Mouse (Mus musculus): ENCODE data around the gene Ttc21a.
A peak's percentile ranks its signal among the peaks of the same experiment; 100 is the strongest.

The Ttc21a gene

DNA sequence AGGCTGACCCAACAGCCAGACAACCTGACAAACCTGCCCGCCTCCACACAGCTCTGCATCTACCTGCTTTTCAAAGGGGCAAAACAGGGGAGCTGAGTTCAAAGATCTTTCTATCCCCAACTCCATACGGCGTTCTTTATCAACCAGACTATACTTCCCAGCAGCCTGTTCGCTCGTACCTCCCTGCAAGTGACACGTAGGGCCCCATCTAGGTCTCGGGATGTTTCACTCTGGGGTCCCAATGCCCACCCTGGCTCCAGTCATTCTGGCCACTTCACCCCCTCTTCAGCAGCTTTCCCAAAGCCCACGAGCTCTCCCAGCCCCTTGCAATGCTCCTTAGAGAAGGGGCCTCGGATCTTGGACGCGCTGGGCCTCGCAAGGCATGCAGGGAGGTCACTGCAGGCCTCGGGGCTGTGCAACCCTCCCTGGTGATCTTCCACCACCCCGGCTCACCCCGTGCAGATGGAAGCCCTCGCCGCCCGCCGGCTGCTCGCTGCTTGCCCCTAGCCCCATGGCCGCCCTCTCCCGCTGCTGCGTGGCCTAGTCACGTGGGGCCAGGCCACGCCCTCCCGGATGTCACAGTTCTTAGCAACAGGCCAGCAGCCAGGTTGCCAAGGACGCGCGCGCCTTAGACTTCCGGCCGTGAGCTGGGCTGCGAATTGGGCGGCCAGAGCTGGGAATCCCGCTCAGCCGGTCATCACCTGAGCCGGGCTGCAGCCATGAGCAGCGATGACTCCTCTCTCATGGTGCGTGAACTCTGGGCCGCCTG lies at the start of gene Ttc21a, which contains the start of gene Gorasp1:
Gene Ttc21a (plus strand): TSS at position 602 of the 769 bp plus-strand sequence.
Gene Gorasp1 (minus strand): TSS at position 561 of the 769 bp plus-strand sequence.
- ATAC-seq (ENCODE audit: insufficient number of reproducible peaks, low FRiP score, low TSS enrichment) = peak; percentile 70

DNA sequence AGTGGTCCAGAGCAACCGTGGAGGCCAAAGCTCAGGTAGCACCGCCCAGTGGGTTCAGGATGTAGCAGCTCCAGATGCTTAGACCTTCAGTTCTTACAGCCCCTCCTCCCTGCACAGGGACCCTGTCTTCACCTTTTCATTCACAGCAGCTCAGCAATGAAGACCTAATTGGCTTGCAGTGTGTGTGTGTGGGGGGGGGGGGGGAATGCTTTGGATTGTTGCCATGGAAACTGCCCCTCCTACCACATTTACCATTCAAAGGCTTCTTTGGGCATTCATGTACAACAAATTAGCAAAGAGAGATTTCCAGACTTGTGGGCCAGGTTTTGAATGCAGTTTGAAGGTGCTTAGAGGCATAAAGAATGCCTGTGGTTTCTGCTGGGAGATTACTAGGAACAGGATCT lies 48.6 kb upstream of the Ttc21a start:
- ATAC-seq (ENCODE audit: insufficient number of reproducible peaks, low FRiP score, low TSS enrichment) = no peak

DNA sequence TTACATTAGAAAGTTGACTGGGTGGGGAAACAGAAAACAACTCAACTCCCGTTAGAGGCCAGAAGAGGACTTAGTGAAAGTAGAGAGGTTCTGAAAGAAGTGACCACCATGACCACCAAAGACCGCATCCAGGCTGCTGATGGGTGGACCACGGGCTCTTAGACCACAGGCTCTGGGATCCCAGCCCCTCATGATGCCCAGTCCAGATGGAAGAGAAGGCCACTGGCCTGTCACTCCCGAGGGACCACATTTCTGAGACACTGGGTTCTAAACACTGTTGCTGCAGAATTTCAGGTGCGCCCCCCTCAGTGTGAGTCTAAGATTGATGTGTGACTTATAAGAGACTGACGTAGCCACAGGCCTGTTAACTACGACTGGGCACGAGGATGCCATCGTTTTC lies 48.0 kb upstream of the Ttc21a start:
- no peak for ATAC-seq (ENCODE audit: insufficient number of reproducible peaks, low FRiP score, low TSS enrichment)

DNA sequence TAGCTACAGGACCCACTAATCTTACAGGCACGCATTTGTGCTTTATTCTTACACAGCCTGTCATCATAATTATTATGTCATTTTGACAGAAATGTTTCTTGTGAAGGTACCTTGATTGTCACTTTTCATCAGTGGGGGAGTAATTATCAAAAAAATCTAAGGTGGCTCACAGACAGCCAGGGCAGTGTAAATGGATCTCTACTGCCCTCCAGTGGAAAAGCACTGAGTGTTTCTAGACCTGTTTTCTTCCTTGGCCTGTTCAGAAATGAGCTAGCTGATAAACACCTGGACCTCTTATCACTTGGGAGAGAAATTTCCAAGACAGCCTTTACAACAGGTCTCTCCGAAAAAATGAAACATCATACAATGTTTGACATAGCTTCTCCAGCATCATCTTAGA lies 46.7 kb upstream of the Ttc21a start:
- no peak for ATAC-seq (ENCODE audit: insufficient number of reproducible peaks, low FRiP score, low TSS enrichment)

DNA sequence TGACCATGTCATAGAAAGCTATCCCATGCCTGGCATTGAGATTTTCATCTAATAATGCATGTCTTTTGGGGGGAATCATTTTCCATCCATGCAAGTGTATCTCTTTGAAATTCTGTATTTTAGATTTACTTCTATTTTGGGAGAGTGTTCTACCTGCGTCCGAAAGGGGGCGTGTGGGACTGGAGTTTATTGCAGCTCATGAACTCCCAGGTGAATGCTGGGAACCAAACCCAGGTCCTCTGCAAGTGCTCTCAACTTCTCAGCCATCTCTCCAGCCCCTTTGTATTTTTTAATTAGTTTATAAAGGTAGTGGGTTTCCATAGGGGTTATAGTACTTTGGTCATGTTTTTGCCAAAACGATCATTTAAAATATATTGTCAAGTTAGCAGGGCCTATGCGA lies 43.5 kb upstream of the Ttc21a start:
- ATAC-seq (ENCODE audit: insufficient number of reproducible peaks, low FRiP score, low TSS enrichment) = no peak

DNA sequence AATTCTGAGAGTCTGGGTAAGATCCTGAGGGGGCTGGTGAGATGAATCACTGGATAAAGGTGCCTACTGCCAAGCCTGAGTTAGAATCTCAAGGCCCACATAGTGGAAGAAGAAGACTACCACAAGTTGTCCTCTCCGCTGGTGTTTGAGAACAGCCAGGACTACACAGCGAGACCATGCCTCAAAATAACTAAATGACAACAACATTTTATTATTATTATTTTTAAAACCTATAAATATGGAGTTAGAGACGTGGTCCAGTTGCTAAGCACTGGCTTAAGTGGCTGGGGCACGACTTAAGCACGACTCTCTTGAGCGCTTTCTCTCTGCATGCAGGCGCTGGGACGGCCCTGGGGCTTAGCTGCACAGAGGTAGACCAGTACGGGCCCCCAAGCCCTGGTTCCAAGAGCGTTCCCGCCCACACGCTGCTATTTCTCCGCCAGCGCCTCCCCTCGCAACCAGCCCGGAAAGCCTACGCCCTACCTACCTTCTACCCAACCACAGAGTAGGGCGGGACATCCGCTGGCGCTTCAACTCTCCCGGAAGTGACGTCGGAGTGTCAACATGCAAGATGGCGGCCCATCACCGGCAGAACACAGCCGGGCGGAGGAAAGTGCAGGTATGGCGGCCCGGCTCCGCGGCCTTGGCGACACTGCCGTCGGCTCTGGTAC lies 42.9 kb upstream of the Ttc21a start, which contains the start of gene Wdr48:
Gene Wdr48 (plus strand): TSS at position 540 of the 671 bp plus-strand sequence.
- peak; percentile 97 for ATAC-seq (ENCODE audit: insufficient number of reproducible peaks, low FRiP score, low TSS enrichment)

DNA sequence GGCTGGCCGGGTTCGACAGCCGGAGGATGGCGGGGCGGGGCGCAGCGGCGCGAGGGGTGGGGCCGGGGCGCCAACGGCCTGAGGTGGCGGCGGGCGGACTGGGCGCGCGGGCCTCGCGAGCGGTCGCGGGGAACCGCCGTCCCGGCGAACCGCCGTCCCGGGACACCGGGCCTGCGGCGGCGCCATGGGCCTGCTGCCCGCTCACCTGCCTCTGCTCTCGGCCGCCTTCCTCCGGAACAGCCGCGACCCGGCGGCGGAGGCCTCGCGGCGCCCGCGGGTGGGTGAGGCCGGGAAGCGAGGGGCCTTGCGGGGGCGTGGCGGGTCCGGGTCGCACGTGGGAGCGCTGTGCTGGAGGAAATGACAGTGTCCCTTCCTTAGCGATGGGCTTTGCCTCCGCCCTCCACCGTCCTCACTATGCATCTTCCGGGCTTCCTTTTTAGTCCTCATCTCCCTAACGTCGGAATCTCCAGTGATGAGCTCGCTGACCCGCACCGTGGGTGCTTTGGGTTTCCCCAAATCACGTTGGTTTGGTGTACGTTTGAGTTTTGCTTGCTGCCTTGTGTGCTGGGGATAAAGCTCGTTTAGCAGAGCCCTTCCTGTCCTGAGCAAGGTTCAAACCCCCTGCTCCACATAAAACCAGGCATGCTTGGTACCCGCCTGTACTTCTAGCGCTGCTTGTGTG lies 42.2 kb upstream of the Ttc21a start:
- ATAC-seq (ENCODE audit: insufficient number of reproducible peaks, low FRiP score, low TSS enrichment) = no peak

DNA sequence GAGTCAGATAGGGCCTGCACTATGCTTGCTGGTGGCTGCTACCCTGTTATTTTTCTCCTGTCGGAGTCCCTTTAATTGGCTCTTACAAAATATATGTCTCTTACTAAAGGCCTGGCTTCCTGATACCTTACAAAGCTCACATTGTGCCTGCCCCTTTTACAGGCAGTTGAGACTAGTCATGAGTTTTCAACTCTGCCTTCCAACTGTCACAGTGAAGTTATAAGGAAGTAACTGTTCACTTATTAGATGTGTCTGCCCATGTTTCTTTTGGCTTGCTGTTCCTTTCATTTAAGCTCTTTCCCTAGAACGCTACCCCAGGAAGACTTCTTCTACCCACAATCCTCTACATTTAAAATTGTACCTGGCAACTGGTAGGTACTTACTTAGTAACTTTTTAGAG lies 38.0 kb upstream of the Ttc21a start:
- no peak for ATAC-seq (ENCODE audit: insufficient number of reproducible peaks, low FRiP score, low TSS enrichment)

DNA sequence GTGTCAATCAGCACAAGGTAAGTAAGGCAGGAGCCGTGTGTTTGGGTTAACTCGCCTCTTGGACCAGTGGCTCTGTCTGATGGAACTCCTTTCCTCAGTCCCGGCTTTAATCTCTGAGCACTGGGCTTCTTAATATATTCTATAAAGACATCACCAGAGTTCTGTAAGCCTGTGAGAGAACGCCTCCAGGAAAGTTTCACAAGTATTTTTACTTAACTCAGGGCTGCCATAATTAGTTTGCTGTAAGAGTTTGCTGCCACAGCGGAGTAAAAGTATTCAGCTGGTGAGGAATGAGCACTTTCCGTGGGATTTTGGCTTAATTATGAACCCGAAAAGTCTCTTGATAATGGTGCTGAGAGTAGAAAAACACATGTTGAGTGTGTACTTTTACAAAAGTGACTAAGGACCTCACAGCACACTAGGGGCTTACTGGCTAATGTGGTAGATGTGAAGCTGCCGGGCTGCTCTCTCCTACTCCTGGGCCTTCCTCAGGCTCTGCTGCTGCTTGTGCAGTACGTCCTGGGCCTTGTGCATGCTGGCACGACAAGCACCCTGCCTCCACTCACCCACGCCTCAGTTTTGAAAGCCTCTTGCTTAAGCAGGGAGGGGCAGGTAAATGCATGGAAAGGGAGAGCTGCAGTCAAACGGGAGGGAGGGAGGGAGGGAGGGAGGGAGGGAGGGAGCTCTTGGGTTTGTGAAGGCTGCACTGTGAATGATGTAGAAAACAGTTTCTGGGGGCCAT lies 34.8 kb upstream of the Ttc21a start:
- ATAC-seq (ENCODE audit: insufficient number of reproducible peaks, low FRiP score, low TSS enrichment) = no peak

DNA sequence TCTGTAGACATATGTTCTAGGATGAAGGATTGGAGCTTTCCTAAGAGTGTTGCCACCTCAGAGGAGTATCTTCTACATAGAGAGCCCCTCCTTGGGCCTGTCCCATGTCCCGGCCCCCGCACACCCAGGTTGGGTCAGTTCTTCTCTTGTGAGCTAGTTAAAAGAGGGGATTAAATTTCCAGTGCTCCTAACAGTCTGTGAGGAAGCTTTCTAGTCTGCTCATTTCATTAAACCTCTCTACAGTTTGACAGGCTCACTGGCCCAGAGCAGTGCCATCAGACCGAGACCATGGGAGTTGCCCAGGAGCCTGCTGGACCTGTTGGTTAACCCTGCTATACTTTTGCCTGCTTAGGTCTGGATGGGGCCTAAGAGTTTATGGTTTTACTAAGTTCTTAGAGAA lies 28.7 kb upstream of the Ttc21a start:
- ATAC-seq (ENCODE audit: insufficient number of reproducible peaks, low FRiP score, low TSS enrichment) = no peak

DNA sequence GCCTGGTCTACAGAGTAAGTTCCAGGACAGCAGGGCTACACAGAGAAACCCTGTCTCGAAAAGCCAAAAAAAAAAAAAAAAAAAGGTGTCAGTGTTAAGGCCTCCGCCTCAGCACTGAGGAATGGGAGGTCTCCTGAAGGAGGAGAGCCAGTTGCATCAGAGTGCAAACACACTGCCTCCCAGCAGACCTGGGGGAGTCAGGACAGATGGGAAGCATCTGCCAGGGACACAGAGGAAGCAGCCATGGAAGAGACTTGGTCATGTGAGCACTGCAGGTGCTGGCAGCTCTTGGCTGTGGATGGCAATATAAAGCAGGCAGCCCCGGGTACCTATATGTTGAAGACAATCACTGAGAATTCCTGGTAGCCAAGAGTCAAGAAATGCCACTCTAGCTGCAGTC lies 27.5 kb upstream of the Ttc21a start:
- no peak for ATAC-seq (ENCODE audit: insufficient number of reproducible peaks, low FRiP score, low TSS enrichment)

DNA sequence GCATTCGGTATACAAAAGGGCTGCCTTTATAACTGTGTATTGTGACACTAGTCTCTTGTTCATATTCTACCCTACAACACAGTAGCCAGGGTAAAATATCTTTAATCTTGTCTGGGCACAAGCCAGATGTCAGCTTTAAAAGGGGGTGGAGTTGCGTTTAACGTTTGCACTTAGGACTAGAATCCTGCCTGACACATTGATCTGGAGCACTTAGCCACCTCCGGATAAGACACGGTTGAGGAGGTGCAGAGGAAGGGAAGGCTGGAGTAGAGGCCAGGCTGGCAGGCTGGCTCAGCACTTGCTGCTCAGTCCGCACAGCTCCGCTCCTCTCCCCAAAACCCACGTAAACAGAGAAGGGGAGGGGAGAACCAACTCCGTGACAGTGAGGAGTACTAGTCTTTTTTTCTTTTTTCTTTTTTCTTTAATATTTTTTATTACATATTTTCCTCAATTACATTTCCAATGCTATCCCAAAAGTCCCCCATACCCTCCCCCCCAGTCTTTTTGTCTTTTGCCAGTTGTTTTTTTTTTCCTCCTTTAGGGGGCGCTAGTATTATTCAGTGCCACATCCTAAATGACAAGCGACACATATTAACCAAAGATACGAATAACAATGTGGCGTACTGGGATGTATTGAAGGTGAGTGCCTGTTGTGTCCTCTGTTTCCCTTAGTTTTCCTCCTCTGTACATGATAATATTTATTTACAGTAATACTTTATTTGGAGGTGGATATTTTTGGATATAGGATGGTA lies 24.1 kb upstream of the Ttc21a start:
- ATAC-seq (ENCODE audit: insufficient number of reproducible peaks, low FRiP score, low TSS enrichment) = no peak

DNA sequence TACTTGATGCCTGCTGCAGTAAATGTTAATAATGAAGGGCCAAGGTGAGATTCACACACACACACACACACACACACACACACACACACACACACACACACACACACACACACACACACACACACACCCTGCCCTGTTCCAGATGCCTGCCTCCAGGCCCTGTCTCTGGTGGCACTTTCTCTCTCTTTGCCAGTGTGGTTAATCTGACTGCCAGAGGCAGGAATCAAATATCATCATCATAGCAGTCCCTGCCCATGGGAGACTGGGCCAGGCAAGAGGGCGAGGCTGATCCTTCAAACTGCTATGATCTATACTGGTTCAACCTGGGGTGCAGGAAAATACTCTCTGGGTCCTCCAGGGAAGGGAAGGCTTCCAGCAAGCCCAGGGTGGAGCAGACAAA lies 17.5 kb upstream of the Ttc21a start:
- no peak for ATAC-seq (ENCODE audit: insufficient number of reproducible peaks, low FRiP score, low TSS enrichment)

DNA sequence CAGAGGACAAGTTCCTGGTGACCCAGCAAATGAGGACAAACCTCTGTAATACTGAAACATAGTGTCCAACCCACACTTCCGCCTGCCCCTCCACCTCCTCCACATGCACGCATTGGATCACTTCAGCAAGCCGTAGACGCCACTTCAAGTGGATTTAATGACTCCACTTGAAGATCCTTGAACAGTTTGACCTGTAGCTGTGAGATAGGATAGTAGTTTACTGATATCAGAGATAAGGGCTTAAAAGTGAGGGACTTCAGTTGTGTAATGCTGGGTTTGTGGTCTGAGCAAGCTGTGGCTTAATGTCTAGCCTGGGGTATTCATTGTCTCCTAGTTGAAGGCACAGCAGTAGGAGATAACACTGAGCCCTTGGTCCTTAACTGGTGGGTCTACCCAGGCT lies 13.9 kb upstream of the Ttc21a start:
- no peak for ATAC-seq (ENCODE audit: insufficient number of reproducible peaks, low FRiP score, low TSS enrichment)

DNA sequence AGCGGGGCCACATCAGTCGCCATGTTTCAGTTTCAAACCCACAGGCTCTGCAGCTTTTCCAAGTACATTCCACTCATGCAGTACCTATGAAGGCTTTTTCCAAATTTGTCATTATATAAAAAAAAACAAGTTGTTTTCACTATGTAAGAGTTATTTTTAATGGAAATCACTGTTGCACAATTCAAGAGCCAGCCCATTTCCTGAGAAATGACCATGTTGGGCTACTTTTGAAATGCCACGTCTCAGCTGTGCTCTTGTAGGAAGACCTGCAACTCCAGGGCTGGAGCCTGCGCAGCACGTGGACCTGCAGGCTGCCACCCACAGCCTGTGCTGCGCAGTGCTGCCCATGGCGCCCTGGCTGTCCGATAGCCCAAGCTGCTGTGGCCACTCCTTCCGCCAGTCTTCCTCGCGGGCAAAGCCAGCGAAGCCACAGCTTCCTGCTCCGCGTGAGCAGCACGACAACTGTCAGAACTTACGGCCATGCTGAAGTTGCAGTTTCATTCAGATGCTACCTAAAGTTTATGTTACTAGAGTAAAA lies 12.2 kb upstream of the Ttc21a start:
- no peak for ATAC-seq (ENCODE audit: insufficient number of reproducible peaks, low FRiP score, low TSS enrichment)

DNA sequence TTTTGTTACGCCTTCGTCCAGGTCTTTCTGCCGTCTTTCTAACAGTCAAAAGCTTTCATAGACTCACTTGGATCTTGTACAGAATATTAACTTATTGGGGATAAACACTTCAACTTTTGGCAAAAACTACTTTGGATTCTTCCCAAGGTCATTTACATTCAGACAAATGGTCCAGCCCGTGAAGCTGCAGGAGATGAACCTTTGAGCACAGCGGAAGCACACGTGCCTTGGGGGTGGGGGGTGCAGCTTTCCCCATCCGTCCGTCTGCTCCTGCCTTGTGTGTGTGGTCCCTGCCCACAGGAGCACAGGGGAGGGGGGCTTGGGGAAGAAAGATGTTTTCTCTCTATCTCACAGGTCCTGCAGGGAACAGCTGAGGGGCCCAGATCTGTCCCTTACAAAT lies 11.7 kb upstream of the Ttc21a start:
- no peak for ATAC-seq (ENCODE audit: insufficient number of reproducible peaks, low FRiP score, low TSS enrichment)

DNA sequence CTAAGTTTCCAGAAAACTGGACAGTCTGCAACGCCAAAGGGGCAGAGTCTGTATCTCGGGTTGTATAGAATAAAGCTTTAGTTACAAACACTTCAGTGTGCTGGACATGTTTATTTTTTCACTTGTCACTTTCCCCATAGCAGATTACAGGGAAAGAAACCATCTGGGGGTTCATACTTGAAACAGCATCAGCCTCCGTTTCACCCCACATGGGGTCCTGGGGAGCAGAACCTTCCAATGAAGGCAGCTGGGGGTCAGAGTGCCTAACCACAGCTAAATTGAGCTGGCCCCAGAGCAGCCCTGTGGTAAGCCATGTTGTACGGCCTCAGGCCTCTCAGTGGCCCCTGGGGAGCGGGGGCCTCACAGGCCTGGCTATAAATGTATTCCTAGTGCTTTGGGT lies 10.9 kb upstream of the Ttc21a start:
- no peak for ATAC-seq (ENCODE audit: insufficient number of reproducible peaks, low FRiP score, low TSS enrichment)

DNA sequence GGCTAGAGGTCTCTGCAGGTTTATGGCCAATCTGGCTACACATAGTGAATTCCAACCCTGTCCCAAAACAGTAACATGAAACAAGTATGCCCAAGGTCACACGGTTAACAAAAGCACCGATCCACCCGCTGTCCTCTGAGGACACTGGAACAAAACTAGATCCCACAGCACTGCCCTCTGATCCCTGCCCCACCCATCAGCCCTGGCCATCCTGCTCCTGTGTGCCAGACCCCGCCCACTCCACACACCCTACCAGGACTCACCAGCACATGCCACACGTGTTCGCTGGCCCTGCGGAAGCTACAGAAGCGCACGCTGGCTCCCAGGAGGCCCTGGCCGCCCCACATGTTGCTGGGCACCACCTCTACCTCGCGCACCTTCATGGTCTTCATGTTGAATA lies 5.0 kb upstream of the Ttc21a start:
- no peak for ATAC-seq (ENCODE audit: insufficient number of reproducible peaks, low FRiP score, low TSS enrichment)

DNA sequence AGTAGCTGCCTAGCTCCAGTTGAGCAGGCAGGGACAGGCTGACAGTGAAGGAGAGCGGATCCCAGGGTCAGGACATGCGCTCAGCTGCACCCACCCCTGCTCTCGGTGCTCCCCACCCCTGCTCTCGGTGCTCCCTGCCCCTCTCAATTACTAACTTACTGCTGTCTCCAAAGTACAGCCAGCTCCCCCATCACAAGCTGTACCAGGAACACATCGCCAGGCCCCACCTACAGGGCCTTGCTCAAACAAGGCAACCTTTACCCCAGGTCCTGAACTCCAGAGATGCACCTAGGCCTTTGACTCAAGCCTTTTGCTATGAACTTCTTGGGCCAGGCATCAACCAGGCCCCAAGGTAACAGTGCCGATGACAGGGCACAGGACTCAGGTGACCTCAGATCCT lies 3.7 kb upstream of the Ttc21a start:
- no peak for ATAC-seq (ENCODE audit: insufficient number of reproducible peaks, low FRiP score, low TSS enrichment)

DNA sequence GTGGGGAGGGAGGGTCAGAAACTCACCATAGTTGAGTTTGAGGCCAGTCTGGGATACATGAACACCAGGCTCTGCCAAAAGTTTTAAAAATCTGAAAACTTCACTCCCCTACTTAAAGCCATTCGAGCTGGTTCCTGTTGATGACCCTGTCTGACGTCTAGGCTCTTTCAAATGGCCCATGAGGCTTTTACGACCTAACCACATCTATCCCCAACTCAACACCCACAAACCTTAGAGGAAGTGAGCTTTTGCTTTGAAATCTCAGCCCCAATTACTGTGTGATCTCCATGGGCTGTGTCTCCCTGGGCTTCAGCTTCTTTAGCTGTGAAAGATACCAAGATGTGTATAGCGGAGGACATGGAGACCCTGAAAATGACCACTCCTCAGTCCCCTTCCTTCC lies 1.1 kb downstream of the Ttc21a start:
- no peak for ATAC-seq (ENCODE audit: insufficient number of reproducible peaks, low FRiP score, low TSS enrichment)

All from cerebellum, adult (tissue).